Mouse (Mus musculus) adipocyte (in vitro differentiated cells): Measurements from ENCODE around the gene Lpp.

Source experiments
- DNase-seq: peaks from one replicate; pipeline ENCODE4 v3.0.0-alpha.2; 2016; ENCODE audit warnings: low spot score

Gene Lpp

DNA sequence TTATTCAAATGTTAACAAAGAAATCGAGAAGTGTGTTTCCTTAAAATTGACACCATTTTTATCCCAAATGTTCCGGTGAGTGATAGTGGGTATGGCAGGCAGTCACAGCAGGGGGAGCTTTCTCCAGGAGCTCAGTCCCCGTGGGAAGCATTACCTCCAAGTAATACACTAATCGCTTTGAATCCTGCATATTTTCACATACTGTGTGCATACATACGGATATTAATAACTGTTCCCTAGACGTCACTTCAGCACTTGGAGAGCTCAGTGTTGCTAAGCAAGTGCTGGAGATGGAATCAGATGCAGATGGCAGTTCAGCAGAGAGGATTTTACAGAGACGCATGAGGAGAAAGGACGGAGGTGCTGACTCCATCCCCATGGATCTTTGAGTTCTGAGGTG, 487.4 kb downstream of the Lpp start:
- no peak for DNase-seq

DNA sequence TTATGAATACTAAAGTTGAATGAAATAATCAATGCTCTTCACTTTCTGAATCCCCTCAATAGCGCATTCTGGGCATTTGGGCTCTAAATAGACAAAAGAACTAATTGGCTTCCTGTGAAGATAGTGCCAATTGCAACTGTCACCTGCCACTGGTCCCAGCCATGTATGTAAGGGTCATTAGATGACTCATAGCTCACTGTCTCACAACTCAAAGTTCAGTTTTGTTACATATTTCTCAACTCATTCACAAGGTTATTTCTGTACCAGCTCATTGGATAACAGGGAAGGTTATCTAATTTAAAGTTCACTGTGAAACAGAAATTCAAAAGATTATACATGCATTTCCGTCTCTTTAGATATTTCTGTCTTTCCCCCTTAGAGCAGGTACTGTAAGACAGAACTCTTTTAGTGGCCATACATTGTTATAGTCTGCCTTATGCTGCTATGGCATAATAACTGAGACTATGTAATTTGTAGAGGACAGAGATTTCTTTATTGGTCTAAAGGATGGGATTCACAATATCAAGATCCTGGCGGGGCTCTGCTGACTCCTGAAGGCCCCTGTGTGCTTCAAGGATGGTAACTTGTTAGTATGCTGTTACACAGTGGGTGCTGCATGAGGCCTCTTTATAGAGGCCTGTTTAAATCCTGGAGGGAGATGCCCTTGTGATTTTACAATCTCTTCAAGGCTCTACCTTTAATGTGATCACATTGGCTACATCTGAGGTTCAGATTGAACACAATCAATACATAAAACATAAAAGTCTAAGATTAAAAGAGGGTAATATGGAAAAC, 488.9 kb downstream of the Lpp start:
- DNase-seq, result no peak

DNA sequence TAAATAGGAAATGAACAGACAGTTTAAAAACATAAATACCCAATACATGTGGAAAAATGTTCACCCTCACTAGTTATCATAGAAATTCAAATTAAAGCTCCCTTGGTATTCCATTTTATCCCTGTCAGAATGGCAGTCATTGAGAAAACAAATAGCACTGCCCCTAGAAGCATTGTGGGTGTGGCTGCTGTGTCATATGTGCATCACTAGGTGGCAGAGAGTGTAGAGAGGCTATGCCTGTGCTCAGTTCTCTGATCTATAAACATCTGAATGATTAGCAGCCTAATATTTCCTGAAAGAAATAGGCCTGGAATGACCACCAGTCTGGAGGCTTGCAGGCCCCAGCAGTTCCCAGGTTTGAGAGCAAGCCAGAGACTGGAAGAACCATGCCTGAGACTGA, 490.7 kb downstream of the Lpp start:
- no peak for DNase-seq

DNA sequence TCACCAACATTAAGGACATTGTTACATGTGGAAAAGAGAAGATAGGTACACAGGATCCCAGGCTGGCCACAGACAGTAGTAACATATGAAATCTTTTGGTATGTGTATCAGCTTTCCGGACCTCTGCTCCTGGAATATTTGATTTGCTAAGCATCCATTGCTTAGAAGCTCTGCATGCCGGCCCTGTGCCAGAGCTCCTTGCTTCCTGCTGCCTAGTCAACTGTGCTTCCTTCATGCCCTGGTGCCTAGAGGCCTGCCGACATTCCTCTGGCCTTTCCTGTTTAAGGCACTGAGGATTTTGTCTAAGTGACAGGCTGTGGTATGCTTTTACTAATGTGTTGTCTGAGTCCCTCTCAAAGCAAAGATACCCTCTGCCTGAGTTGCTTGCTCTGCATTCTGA, 493.0 kb downstream of the Lpp start:
- DNase-seq, result no peak

DNA sequence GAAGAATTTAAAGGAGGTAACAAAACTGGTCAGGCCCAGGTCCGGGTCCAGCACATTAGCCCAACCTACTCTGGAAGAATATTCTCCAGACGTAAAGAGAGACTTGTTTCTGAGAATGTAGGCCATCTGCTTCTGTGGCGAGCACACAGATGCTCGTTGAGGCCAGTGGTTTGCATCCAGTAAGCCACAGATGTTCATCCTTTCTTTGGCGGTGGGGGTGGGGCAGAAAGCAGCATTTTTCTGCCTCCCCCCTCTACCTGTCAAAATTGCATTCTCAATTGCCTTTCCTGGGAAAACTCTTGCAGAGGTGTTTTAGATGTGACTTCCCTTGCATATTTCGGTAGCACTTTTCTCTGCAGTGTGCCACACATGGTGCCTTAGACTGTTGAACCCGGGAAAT, 493.6 kb downstream of the Lpp start:
- no peak for DNase-seq

DNA sequence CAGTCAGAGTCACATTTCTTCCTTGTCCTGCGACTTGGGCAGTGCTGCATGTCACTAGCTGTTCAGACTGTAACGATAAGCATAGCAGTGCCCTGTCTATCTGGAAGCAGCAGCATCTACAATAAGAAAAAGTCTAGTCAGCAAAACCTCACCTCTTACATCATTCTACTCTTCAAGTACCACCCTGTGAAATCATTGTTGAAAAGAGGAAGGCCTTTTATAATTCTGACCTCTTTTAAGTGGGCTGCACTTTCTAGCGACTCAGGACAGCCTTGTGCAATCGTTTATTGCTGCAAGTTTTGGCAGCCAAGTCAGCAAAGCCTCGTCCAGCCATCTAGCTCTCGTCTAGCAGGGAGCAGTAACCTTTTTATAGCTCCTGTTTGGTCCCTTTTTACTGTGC, 498.1 kb downstream of the Lpp start:
- peak; percentile 79 for DNase-seq

DNA sequence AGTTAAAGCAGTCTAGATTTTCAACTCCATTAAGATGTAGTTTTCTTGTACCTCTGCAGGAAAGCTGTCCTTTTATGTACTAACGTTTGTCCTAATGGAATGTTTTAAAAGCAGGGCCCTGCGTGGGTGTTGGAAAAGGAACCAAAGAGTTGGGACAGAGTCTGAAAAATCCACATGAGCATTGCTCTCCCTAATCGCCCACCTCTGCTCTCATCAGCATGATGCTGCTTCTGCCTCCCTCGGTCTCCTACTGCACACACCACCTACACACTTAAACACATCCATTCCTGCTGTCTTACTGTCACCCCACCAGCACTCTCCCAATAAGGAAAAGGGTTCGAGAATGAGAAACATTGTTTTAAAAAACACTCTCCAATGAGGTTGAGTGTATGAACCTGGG, 501.9 kb downstream of the Lpp start:
- DNase-seq, result no peak

DNA sequence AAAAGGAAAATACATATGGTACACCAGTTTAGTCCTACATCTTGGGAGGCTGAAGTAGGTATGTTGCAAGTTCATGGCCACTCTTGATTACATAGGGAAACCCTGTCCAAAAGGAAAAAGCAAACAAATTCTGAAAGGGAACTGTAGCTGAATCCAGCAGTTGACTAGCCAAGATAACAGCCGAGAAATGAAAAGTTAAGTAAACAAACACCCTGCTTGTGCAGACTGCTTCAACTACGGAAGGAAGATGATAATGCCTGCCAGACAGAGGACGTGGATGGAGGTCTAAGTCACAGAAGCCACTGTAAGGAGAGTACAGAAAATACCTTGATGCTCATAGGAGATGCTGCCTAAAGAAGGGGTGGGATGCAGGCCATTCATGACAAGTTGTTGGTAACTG, 504.3 kb downstream of the Lpp start:
- peak; percentile 39 for DNase-seq

DNA sequence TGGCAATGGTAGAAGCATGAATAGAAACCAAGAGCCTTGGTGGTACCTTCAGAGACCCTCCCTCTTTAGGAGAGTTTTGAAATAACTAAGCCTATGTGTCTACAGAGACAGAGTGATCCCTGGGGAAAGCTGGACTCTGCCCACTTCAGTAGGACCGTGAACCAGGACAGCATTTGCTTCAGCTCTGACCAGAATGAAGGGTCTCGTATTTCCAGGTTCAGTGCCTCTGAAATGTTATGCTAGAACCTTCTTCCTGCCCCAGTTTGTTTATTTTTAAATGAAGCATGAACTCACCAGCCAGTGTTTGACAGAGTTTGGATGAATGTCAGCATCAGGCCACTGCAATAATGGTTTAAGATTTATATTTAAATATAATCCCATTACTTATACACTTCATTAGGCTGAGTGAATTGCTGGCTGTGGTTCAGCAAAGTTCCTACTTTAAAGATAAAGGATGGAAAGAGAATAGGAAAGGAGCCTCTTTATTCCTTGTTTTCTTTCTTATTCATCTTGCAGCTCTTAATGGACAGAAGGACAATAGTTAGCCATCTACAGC, 507.0 kb downstream of the Lpp start:
- DNase-seq, result no peak

DNA sequence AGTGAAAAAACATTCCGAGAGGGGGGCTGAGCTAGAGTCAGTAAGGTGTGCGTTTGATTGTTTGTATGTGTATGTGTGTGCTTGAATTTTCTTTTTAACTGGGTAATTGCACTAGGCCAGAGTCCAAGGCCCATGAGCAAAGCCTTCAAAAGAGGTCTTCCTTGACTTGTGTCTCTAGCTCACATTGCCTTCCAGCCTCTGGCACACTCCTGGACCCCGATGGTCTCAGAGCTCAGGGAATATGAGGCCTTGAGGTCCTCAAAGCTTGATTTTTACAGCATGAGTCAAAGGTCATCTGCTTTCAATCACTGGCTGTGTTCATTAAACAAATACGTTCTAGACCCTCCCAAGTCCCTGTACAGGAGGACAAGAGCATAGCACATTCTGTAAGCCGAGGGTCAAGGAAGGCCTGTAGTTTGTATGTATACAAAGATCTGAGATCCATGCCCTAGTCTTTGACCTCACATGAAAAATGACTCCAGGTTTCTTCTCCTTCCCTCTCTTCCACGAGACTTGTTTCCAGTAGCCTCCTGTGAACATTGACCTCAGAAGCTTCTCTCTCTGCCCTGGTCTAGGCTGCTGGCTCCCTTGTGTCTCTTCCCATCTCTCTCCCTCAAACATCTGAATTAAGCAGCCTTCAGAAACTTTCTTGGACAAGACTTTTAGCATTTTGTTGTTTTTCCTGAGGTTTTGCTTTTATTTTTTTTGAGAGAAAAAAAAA, 508.0 kb downstream of the Lpp start:
- DNase-seq, result no peak

DNA sequence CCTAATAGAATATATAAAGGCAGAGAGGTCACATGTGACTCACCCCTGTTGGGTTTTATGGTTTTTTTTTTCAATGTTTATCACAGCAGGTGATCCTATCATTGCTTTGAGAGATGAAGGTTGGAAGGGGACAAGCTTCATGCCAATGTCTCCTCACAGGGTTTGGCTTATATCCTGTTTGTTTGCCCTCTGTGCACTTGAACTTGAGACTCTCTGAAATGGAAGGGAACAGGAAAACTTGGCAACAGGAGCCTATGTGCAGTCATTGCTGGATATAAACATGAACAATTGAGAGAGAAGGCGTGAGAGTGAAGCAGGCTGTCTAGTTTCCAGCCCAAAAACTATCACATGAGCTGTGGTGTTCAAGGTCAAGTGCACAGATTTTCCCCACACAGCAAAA, 508.8 kb downstream of the Lpp start:
- DNase-seq, result peak; percentile 46

DNA sequence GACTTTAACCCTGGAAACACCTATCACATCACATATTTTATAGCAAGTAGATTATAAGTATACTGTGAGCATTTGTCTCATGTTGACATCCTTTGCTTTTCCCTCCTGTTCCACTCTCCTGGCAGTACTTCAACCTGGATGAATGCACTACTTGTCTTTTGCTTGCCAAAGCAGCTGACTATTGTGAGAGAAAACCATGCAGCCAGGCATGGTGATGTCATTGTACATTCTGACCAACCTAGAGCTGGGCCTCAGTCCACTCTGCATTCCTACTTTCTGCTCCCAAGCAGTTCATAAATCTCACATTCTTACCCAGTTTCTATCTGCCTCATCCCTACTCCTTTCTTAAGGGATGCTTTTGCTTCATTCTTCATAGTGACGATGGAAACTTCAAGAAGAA, 515.6 kb downstream of the Lpp start:
- peak; percentile 74 for DNase-seq

DNA sequence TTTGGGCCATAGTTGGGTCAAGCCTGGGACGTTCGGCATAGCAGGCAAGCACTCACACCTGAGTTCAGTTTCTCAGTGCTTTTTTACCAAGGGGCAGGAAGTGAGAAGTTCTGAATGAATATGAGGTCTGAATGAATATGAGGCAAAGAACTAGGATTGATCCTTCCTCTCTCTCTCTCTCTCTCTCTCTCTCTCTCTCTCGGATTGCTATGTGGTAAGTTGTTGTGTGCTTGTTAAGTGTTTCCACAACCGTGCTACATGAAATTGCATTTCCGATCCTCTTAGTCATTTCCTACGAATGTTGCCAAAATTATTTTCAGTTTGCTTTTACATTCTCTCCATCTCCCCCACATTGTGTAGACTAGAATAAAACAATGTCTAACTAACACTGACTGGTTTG, 517.0 kb downstream of the Lpp start:
- peak; percentile 18 for DNase-seq

DNA sequence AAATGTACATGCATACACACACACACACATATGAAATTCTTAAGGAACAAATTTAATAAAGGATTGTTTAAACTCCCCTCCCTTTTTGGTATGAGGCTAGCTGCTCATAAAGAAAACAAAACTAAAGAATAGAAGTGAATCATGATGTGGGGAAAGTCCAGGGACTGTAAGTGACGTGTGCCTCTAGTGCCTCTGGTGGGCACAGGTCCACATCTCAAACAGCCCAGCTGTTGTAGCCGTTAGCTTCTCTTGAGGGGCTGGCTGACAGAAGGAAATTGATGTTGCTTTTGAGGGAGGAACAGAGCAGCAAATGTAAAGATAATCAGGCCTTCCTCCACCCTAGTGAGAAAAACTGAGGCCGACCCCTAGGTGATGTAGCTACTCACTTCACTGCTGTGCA, 517.5 kb downstream of the Lpp start:
- peak; percentile 48 for DNase-seq

DNA sequence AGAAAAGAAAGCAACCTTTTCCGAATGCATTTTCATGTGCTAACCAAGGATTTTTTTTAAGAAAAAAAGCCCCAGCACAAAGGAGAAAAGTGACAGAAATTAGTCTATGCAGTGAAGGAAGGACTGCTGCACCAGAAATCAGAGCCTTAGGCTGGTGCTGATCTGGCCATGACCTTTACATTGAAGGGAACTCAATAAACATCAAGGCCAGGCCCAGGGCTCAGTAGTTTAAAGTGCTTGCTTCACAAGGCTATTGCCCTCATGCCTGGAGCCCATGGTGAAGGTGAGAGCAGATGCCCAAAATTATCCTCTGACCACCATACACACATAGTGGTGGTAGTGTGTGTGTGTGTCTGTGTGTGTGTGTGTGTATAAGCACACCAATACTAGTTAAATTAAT, 519.1 kb downstream of the Lpp start:
- no peak for DNase-seq

DNA sequence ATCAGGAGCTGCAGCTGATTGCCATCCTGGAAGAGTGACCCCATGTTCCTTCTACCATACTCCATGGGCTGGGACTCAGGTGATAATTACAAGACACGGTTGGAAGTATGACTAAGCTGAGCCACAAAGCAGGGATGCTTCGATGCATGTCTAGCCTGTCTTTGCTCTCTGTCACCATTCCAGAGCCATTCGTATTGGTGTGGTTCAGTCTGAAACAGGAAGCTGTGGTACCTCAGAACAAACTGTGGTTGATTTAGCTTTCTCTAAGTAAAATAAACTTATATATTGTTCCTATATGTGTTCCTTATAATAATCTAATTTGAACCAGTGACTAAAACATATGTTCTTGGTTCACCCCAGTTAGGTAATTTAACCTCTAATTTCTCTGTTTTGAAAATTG, 519.7 kb downstream of the Lpp start:
- no peak for DNase-seq

DNA sequence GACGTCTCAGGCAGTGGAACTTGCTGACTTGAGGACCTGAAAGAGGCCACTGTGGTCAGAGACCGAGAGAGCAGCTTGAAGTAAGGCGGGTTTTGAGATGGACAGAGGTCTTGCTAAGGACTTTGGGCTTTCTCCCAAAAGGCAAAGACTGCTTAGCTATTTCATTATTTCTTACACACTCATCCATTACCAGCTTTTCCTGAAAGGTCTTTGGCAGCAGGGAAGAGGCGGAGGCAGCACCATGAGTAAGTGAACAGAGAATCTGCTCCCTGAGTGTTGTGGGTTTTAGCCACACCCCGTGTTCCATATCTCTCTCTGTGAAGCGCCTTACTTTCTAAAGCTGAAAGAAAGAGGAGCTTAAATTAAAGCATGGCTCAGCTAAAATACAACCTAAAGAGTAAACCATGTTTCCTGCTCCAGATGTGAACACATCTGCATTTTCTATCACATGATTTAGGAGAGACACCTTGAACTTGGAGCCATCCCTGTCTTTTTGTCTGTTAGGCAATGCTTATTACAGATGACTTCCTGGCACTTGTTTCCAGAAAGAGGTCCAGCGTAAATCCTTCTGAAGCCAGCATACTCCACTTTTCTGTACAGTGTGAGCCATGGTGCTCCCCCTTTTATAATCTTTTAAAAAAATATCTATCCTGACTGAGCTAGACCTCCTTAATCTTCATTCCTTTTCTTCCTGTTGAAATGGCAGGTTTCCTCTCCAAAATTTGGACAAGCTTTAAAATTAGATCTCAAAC, 520.5 kb downstream of the Lpp start:
- peak; percentile 88 for DNase-seq

DNA sequence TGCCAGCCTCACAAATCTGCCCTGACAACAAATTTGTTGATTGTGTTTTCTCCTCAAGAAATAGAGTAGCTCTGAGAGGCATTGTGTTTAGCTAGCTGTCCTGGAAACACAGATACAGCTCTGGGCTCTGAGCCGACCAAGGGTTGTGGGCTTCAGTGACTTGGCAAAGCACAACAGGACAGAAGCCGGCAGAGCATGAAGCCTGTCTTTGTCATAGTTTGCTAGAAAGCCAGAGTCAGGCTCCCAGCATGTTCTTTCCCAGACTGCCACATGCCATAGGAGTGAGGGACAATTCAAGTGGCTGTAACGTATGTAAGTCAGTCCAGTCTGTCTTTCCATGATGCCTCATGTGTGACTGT, 521.1 kb downstream of the Lpp start:
- peak; percentile 77 for DNase-seq

DNA sequence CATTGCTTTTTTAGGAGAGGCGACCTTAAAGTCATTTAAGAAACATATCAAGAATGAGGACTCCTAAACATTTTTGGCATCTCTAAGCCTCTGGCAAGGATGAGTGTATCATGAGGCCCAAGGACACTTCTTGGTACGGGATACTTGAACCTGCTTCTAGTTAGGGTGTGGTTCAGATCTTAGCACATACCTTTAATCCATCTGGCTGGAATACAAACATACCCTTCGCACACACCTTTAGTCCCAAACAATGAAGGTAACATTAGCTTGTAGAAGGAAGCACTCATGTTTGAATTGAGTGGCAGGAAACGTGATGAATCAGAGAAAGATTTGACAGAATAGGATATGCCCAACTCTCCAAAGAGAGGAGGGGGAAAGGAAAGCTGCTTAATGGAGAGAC, 522.2 kb downstream of the Lpp start:
- DNase-seq, result no peak

DNA sequence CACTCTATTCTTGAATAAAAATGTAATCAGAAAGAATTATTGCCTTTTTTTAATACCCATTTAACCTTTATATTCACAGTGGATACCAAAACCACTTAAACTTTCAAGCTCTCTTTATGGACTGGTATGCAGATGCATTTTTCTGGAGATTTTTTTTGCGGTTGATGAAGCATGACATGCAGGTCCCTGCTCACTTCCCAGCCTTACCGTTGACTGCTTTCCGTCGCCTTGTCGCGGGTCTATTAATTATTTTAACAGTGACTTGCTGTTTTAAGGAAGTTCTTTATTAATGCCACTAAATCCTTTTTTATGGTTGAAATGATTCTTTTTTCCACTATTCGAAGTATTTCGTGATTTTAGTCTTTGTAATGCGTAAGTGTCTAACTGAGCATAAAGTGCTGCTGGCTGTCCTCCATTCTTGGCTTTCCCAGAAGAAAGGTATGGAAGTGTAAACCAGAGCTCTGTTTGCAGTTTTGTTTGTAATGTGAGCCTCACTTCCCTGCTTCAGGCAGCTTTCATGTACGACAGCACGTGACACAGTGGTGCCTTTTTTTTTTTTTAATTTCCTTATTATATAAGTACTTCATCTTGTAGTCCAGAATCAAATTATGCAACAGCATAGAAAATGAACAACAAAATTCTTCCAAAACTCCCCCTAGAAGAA, 526.2 kb downstream of the Lpp start:
- DNase-seq, result no peak

DNA sequence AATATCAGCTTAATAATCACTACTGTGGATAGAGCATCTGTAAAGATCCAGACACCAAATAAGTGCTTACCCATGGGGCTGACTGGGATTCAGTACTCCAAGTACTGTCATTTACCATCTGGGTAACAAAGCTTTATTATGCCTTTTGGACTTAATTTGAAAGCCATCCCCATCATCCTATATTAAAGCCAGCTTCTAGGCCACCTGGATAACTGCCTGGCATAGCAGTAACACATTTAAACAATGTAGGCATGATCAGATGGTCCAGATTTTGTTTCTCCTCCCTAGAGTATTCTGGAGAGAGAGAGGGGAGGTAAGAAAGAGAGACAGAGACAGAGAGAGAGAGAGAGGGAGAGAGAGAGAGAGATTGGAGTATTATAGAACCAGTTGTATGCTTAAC, 536.8 kb downstream of the Lpp start:
- no peak for DNase-seq

DNA sequence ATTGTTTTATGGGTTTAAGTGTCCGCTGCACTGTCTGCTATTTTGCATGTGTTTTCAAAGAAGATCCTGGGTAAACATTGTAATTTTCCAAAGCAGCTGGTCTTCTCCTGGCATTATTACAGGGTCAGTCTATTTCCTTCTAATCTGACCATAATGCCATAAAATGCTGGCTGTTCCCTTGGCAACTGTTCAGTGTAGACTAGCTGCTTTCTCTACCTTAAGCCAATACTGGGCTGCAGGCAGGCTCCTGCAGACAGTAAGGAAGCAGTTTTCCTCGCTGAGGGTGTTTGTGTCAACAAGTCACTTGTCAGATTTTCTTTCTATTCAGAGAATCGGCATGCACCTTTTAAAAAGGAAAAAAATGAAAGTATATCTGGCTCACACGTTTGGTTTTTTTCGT, 537.3 kb downstream of the Lpp start:
- peak; percentile 42 for DNase-seq
